Mouse (Mus musculus): Measurements from ENCODE around the gene Npl. TPM values are rescaled to one million over a fixed set of nuclear protein-coding genes. Genes with fewer than 3 reads are reported as not detected.

The Npl gene
- polyA plus RNA-seq, 1 experiment from 2014 or later: 4.0 TPM

- WGBS: 78% methylated on average over 7 of the region's 7 CpGs
Measured at GRCm38 (mm10) chr1:153564701-153565100, 14.9 kb upstream of the Npl start.

GRCm38 (mm10) chr1:153563675-153564074, 13.8 kb upstream of the Npl start:
- H3K27ac ChIP-seq (ENCODE audit: low read length): no peak overlapping the region
- ATAC-seq: no peak
- H3K4me2 ChIP-seq (replicated peaks; ENCODE audit: low read depth, low read length): no peak overlapping the region
- 55% methylated on average over 2 of the region's 2 CpGs for WGBS
- no peaks in the 10 kb centered on the region for H3K9me3 ChIP-seq (ENCODE audit: low read length)
- TF ChIP-seq CTCF (IDR thresholded peaks at IDR 0.05): peak; percentile 32
- no peak for TF ChIP-seq EP300 (IDR thresholded peaks at IDR 0.05)
- DNase-seq (ENCODE audit: low spot score): no peak
- no peaks in the 10 kb centered on the region for H3K36me3 ChIP-seq (ENCODE audit: insufficient read depth, low read length)
- no peak overlapping the region for H3K4me3 ChIP-seq (ENCODE audit: low read depth, low read length)
- no peaks in the 10 kb centered on the region for H3K27me3 ChIP-seq (replicated peaks; ENCODE audit: insufficient read depth, low read length)
- H3K4me1 ChIP-seq (ENCODE audit: insufficient read depth, low read depth, low read length): no peaks in the 10 kb centered on the region
- H3K9ac ChIP-seq (replicated peaks; ENCODE audit: low read depth): no peak overlapping the region

More at GRCm38 (mm10) chr1:153564701-153565100, 14.9 kb upstream of the Npl start:
- TF ChIP-seq CTCF (IDR thresholded peaks at IDR 0.05) (no peak), EP300 (IDR thresholded peaks at IDR 0.05) (no peak)
- Histone ChIP-seq H3K4me3 (ENCODE audit: low read depth, low read length) (no peak overlapping the region), H3K4me2 (replicated peaks; ENCODE audit: low read depth, low read length) (no peak overlapping the region), H3K36me3 (ENCODE audit: insufficient read depth, low read length) (no peaks in the 10 kb centered on the region), H3K27ac (ENCODE audit: low read length) (no peak overlapping the region), H3K4me1 (ENCODE audit: insufficient read depth, low read depth, low read length) (no peaks in the 10 kb centered on the region), H3K9me3 (ENCODE audit: low read length) (no peaks in the 10 kb centered on the region), H3K27me3 (replicated peaks; ENCODE audit: insufficient read depth, low read length) (no peaks in the 10 kb centered on the region), H3K9ac (replicated peaks; ENCODE audit: low read depth) (no peak overlapping the region)
- DNase-seq (ENCODE audit: low spot score) (no peak), ATAC-seq (no peak)

- H3K27me3 ChIP-seq (replicated peaks; ENCODE audit: insufficient read depth, low read length): no peaks in the 10 kb centered on the region
- no peak overlapping the region for H3K27ac ChIP-seq (ENCODE audit: low read length)
- H3K4me3 ChIP-seq (ENCODE audit: low read depth, low read length): no peak overlapping the region
- WGBS: 57% methylated on average over 6 of the region's 6 CpGs
- no peaks in the 10 kb centered on the region for H3K4me1 ChIP-seq (ENCODE audit: insufficient read depth, low read depth, low read length)
- DNase-seq (ENCODE audit: low spot score) (no peak), ATAC-seq (no peak)
- H3K9me3 ChIP-seq (ENCODE audit: low read length): no peaks in the 10 kb centered on the region
- no peak overlapping the region for H3K4me2 ChIP-seq (replicated peaks; ENCODE audit: low read depth, low read length)
- TF ChIP-seq EP300 (IDR thresholded peaks at IDR 0.05) (no peak), CTCF (IDR thresholded peaks at IDR 0.05) (no peak)
- H3K9ac ChIP-seq (replicated peaks; ENCODE audit: low read depth): no peak overlapping the region
- no peaks in the 10 kb centered on the region for H3K36me3 ChIP-seq (ENCODE audit: insufficient read depth, low read length)
Measured at GRCm38 (mm10) chr1:153560805-153561204, 11.0 kb upstream of the Npl start.

- H3K4me1 ChIP-seq (ENCODE audit: insufficient read depth, low read depth, low read length): no peaks in the 10 kb centered on the region
- peak; percentile 55 for ATAC-seq
- H3K36me3 ChIP-seq (ENCODE audit: insufficient read depth, low read length): no peaks in the 10 kb centered on the region
Measured at GRCm38 (mm10) chr1:153559701-153560100, 9.9 kb upstream of the Npl start.

GRCm38 (mm10) chr1:153559126-153559647, 9.3 kb upstream of the Npl start:
- Histone ChIP-seq H3K27ac (ENCODE audit: low read length) (no peak overlapping the region), H3K4me3 (ENCODE audit: low read depth, low read length) (no peak overlapping the region), H3K36me3 (ENCODE audit: insufficient read depth, low read length) (no peaks in the 10 kb centered on the region), H3K4me2 (replicated peaks; ENCODE audit: low read depth, low read length) (no peak overlapping the region), H3K27me3 (replicated peaks; ENCODE audit: insufficient read depth, low read length) (no peaks in the 10 kb centered on the region), H3K9me3 (ENCODE audit: low read length) (no peaks in the 10 kb centered on the region), H3K4me1 (ENCODE audit: insufficient read depth, low read depth, low read length) (no peaks in the 10 kb centered on the region), H3K9ac (replicated peaks; ENCODE audit: low read depth) (no peak overlapping the region)
- ATAC-seq (peak; percentile 58; the same call in 1 of the 2 replicates), DNase-seq (ENCODE audit: low spot score) (peak; percentile 80)
- 25% methylated on average over 9 of the region's 9 CpGs for WGBS
- TF ChIP-seq EP300 (IDR thresholded peaks at IDR 0.05) (no peak), CTCF (IDR thresholded peaks at IDR 0.05) (peak; percentile 87)

More at GRCm38 (mm10) chr1:153559701-153560100, 9.9 kb upstream of the Npl start:
- peak; percentile 40 for DNase-seq (ENCODE audit: low spot score)
- Histone ChIP-seq H3K27me3 (replicated peaks; ENCODE audit: insufficient read depth, low read length) (no peaks in the 10 kb centered on the region), H3K9ac (replicated peaks; ENCODE audit: low read depth) (no peak overlapping the region), H3K27ac (ENCODE audit: low read length) (no peak overlapping the region), H3K9me3 (ENCODE audit: low read length) (no peaks in the 10 kb centered on the region), H3K4me3 (ENCODE audit: low read depth, low read length) (no peak overlapping the region), H3K4me2 (replicated peaks; ENCODE audit: low read depth, low read length) (no peak overlapping the region)
- TF ChIP-seq CTCF (IDR thresholded peaks at IDR 0.05) (no peak), EP300 (IDR thresholded peaks at IDR 0.05) (no peak)
- WGBS: 55% methylated on average over 7 of the region's 7 CpGs

DNA sequence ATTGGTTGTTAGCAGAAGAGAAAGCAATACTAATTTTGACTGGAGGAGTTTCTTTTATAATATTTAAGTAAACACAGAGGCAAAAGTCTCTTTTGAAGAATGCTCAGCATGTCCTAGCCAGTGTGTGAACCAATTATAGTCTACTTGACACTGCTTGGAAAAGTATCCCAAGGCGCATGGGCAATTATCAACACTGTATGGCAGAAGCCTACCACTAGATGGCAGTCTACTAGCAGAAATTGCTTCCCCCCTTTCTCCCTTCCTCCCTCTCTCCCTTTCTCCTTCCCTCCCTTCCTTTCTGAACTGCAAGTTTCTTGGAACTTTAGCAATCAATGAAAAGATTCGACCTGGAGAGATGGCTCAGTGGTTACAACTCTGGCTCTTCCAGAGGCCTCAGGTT, 7.1 kb upstream of the Npl start:
- ATAC-seq (peak; percentile 62), DNase-seq (ENCODE audit: low spot score) (peak; percentile 86)
- Histone ChIP-seq H3K27me3 (replicated peaks; ENCODE audit: insufficient read depth, low read length) (no peaks in the 10 kb centered on the region), H3K27ac (ENCODE audit: low read length) (no peak overlapping the region), H3K4me2 (replicated peaks; ENCODE audit: low read depth, low read length) (no peak overlapping the region), H3K36me3 (ENCODE audit: insufficient read depth, low read length) (no peaks in the 10 kb centered on the region), H3K9ac (replicated peaks; ENCODE audit: low read depth) (no peak overlapping the region), H3K4me1 (ENCODE audit: insufficient read depth, low read depth, low read length) (no peaks in the 10 kb centered on the region), H3K9me3 (ENCODE audit: low read length) (no peaks in the 10 kb centered on the region), H3K4me3 (ENCODE audit: low read depth, low read length) (no peak overlapping the region)
- TF ChIP-seq CTCF (IDR thresholded peaks at IDR 0.05): peak; percentile 92
- TF ChIP-seq EP300 (IDR thresholded peaks at IDR 0.05): no peak
- WGBS: 0% methylated on average over 2 of the region's 2 CpGs

DNA sequence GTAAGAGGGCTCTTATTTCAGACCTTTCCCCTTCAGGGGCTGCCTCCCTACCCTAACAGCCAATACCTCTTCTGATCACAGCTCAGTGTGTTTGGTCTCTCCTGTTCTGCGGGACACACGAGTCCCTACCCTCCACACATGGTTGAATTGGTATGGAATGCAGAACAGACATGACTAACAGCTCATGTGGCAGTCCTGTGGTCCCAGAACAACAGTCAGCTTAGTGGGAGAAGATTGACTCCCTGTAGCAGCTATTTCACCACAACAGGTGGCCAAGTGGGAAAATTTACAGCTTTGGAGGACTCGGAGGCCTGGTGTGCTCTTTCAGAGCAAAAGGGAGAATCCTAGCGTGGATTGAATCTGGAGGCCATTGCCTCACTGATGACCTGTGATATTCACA, 6.4 kb upstream of the Npl start:
- DNase-seq (ENCODE audit: low spot score) (no peak), ATAC-seq (no peak)
- Histone ChIP-seq H3K9me3 (ENCODE audit: low read length) (no peaks in the 10 kb centered on the region), H3K27ac (ENCODE audit: low read length) (no peak overlapping the region), H3K4me2 (replicated peaks; ENCODE audit: low read depth, low read length) (no peak overlapping the region), H3K4me1 (ENCODE audit: insufficient read depth, low read depth, low read length) (no peaks in the 10 kb centered on the region), H3K36me3 (ENCODE audit: insufficient read depth, low read length) (no peaks in the 10 kb centered on the region), H3K27me3 (replicated peaks; ENCODE audit: insufficient read depth, low read length) (no peaks in the 10 kb centered on the region), H3K4me3 (ENCODE audit: low read depth, low read length) (no peak overlapping the region), H3K9ac (replicated peaks; ENCODE audit: low read depth) (no peak overlapping the region)
- WGBS: 86% methylated on average over 4 of the region's 4 CpGs
- TF ChIP-seq CTCF (IDR thresholded peaks at IDR 0.05): no peak
- TF ChIP-seq EP300 (IDR thresholded peaks at IDR 0.05): no peak
